Mouse (Mus musculus) liver, embryonic 14.5 days (tissue): ENCODE data around the gene Cap2. TPM values are rescaled to one million over a fixed set of nuclear protein-coding genes. Genes with fewer than 3 reads are reported as not detected.

Source experiments
- ATAC-seq: fragments of 200-750 bp; cut with Nextera tagmentation; 2 replicates; pipeline ENCODE4 v1.8.0; 2017; ENCODE audit warnings: moderate number of reproducible peaks, mild to moderate bottlenecking, moderate library complexity; ENCODE audit not compliant: insufficient read depth
- DNase-seq, 3 experiments: peaks; one replicate each; pipeline ENCODE4 v3.0.0-alpha.2; 2012 to 2013; ENCODE audit warnings: low read depth in 3 of 3, low spot score in 3 of 3
- H3K27ac ChIP-seq: fragments of 300-500 bp; sonication (generic); 2 replicates; pipeline ENCODE4 v1.5.1; 2014; ENCODE audit warnings: moderate library complexity, mild to moderate bottlenecking, control low read depth, inconsistent platforms
- H3K27me3 ChIP-seq: fragments of 300-500 bp; sonication (generic); 2 replicates; pipeline ENCODE4 v1.6.1; 2014; ENCODE audit warnings: mild to moderate bottlenecking, low read length, moderate library complexity; ENCODE audit not compliant: control insufficient read depth, insufficient read depth
- H3K36me3 ChIP-seq: fragments of 300-500 bp; sonication (generic); replicated peaks from 2 replicates; pipeline ENCODE4 v1.6.1; 2014; ENCODE audit warnings: low read depth; ENCODE audit not compliant: control insufficient read depth, insufficient read depth
- H3K4me1 ChIP-seq, 2 experiments: fragments of 200-500 bp in 1 of 2; fragments of 300-500 bp in 1 of 2; sonication (generic) in 1 of 2; replicated peaks; 2 replicates each; pipeline ENCODE4 v1.6.1; 2012 to 2014; ENCODE audit warnings: antibody characterized with exemption in 1 of 2, inconsistent platforms in 1 of 2, low read length in 1 of 2; ENCODE audit not compliant: control insufficient read depth in 2 of 2, insufficient read depth in 2 of 2
- H3K4me2 ChIP-seq: fragments of 300-500 bp; sonication (generic); 2 replicates; pipeline ENCODE4 v1.6.1; 2014; ENCODE audit warnings: low read depth, mild to moderate bottlenecking, control low read depth, moderate library complexity
- H3K4me3 ChIP-seq, 2 experiments: fragments of 200-500 bp in 1 of 2; fragments of 300-500 bp in 1 of 2; sonication (generic) in 1 of 2; 2 replicates each; pipeline ENCODE4 v1.5.1; 2012 to 2014; ENCODE audit warnings: low read depth in 2 of 2, low read length in 2 of 2, mild to moderate bottlenecking in 2 of 2, control low read depth in 1 of 2, inconsistent platforms in 1 of 2, moderate library complexity in 1 of 2; ENCODE audit not compliant: insufficient read depth in 1 of 2
- H3K9ac ChIP-seq: fragments of 300-500 bp; sonication (generic); replicated peaks from 2 replicates; pipeline ENCODE4 v1.6.1; 2014; ENCODE audit warnings: mild to moderate bottlenecking, control low read depth, moderate library complexity
- H3K9me3 ChIP-seq: fragments of 300-500 bp; sonication (generic); 2 replicates; pipeline ENCODE4 v1.6.1; 2016; ENCODE audit warnings: low read length, mixed read lengths; ENCODE audit not compliant: control insufficient read depth
- CTCF ChIP-seq: IDR thresholded peaks from 2 replicates; pipeline ENCODE4 v1.5.1; 2016; ENCODE audit warnings: antibody characterized with exemption, low read depth, control low read depth
- EP300 ChIP-seq: IDR thresholded peaks from 2 replicates; pipeline ENCODE4 v1.6.1; 2016; ENCODE audit warnings: antibody characterized with exemption, low read depth
- WGBS: fragments of 180-500 bp; shearing (Covaris S2); extraction: QIAGEN DNeasy Blood & Tissue Kit; methylation state at CpG from one replicate; pipeline ENCODE4 v1.1.7; 2014; ENCODE audit not compliant: insufficient replicate concordance; 5-methylcytosine and 5-hydroxymethylcytosine counted together
- polyA plus RNA-seq, 2 experiments: library from polyadenylated mRNA; depleted of rRNA in 1 of 2; stranded (reverse) in 1 of 2; unstranded in 1 of 2; fragments of >200 nt; fragmentation: Nextera tagmentation in 1 of 2; extraction: Ambion mirVana in 1 of 2; gene quantifications; 2 replicates each; pipeline versions ENCODE4 v1.2.1 to v1.2.3; 2012 to 2014

Cap2 gene
- polyA plus RNA-seq, 2 experiments: 0.55 TPM

DNA sequence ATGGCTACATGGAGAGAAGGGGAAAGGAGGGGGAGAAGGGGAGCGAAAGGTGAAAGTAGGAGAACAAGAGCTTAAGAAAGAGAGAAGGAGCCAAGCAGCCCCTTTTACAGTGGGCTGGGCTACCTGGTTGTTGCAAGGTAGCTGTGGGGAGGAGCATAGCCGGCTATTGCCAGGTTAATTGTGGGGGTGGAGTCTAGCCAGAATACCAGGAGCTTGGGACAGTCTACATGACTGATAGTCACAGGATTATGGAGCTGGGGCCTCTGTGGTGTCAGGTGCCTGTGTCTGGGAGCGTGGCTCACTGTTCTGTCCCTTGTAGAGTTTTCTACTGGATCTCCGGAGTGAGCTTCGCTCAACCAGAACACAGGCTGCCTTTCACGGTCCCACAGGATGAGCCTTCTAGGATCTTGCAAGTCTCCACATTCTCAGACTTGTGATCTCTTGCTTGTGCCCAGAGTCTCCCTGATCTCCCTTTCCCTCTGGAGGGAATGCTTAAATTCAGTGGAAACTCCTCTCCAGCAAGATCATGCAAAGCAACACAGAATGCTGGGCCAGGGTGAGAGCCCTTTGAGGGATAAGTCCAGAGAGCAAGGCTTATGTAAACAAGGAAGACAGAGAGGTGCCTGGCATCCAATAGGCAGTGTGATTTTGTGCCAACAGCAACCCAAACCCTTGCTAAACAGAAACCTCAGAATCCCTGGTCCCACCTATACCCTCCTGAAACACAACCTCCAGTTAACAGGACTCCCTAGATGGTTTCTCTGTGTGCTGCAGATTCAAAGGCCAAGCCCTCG is 119.5 kb downstream of the Cap2 start:
- Histone ChIP-seq H3K27me3 (no peaks in the 10 kb centered on the region), H3K27ac (no peak overlapping the region), H3K9me3 (no peaks in the 10 kb centered on the region), H3K36me3 (no peaks in the 10 kb centered on the region), H3K9ac (no peak overlapping the region), H3K4me3 (no peak overlapping the region), H3K4me2 (no peak overlapping the region), H3K4me1 (peaks cover 0 to 3% of the 10 kb centered on the region in 2 experiments; a peak in 2 of 4 replicates)
- TF ChIP-seq CTCF: no peak
- TF ChIP-seq EP300: no peak
- 62% methylated on average over 7 of the region's 7 CpGs for WGBS
- no peak for ATAC-seq
- DNase-seq: no peak

DNA sequence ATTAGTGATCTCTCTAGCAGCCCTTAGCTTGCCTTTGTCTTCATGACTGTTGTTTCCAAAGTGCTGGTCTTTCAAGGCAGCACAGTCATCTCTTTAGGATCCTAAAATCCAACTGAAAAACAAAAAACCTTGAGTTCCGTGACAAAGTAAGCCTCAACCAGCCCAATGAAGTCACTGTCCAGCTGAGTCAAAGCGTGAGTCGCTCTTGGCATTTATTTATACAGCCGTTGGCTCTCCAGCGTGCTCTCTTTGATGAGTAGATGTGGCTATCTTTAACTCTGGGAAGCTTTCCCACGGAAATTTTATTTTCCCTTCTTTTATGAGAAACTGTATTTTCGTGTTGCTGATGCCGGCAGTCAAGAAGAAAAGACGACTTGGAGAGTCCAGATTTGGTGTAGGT is 125.0 kb downstream of the Cap2 start:
- TF ChIP-seq CTCF (no peak), EP300 (no peak)
- no peak overlapping the region for H3K4me2 ChIP-seq
- ATAC-seq (no peak), DNase-seq (no peak)
- WGBS: 75% methylated on average over 9 of the region's 9 CpGs
- no peaks in the 10 kb centered on the region for H3K27me3 ChIP-seq
- no peak overlapping the region for H3K27ac ChIP-seq
- no peak overlapping the region for H3K4me3 ChIP-seq
- H3K9ac ChIP-seq: no peak overlapping the region
- H3K9me3 ChIP-seq: no peaks in the 10 kb centered on the region
- no peaks in the 10 kb centered on the region for H3K4me1 ChIP-seq
- no peaks in the 10 kb centered on the region for H3K36me3 ChIP-seq

DNA sequence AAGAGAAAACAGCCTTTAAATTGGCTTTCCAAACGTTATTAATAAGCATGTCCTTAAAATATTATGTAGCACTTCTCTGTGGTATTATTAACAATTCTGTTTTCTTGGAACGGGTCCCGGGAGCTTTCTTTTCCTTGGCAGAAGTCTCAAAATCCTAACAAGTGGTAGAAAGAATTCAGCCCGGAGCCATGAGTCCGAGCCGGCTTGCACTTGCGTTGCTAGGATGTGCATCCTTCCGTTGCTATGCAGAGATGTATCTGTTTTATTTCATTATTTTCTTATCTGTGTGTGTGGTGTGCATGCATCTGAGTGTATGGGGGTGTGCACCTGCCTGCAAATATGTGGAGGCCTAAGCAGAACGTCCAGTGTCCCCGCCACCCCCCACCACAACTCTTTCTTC is 126.2 kb downstream of the Cap2 start:
- Histone ChIP-seq H3K4me2 (no peak overlapping the region), H3K27me3 (no peaks in the 10 kb centered on the region), H3K9ac (no peak overlapping the region), H3K36me3 (no peaks in the 10 kb centered on the region), H3K27ac (no peak overlapping the region), H3K4me3 (no peak overlapping the region), H3K9me3 (no peaks in the 10 kb centered on the region), H3K4me1 (0 out of 4 replicates have a peak, but pooled peaks cover 0 to 2% of the 10 kb centered on the region in 2 experiments)
- ATAC-seq: no peak
- no peak for DNase-seq
- TF ChIP-seq EP300 (no peak), CTCF (no peak)
- 75% methylated on average over 10 of the region's 10 CpGs for WGBS

DNA sequence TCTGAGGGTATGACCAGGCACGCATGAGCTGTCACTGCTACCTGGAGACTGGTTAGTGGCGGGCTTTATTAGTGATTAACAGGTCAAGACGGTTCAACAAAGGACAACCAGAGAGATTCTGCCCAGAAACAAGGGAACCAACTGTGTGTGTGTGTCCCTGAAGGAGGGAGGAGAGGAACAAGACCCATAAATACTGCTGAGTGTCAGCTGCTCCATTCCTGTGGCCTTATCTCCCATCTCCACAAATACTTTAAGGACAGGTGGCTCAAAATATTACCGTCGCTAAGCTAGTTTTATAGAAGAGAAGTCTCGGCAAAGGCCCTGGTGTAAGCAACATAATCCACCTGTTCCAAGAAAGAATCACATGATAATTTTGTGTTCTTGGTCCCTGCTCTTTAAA is 127.7 kb downstream of the Cap2 start:
- Histone ChIP-seq H3K4me2 (no peak overlapping the region), H3K4me1 (0 out of 4 replicates have a peak, but pooled peaks cover 0 to 3% of the 10 kb centered on the region in 2 experiments), H3K27ac (no peak overlapping the region), H3K4me3 (no peak overlapping the region), H3K9ac (no peak overlapping the region), H3K9me3 (no peaks in the 10 kb centered on the region), H3K27me3 (no peaks in the 10 kb centered on the region), H3K36me3 (no peaks in the 10 kb centered on the region)
- WGBS: 52% methylated on average over 6 of the region's 6 CpGs
- ATAC-seq (no peak), DNase-seq (no peak)
- no peak for TF ChIP-seq CTCF
- no peak for TF ChIP-seq EP300

DNA sequence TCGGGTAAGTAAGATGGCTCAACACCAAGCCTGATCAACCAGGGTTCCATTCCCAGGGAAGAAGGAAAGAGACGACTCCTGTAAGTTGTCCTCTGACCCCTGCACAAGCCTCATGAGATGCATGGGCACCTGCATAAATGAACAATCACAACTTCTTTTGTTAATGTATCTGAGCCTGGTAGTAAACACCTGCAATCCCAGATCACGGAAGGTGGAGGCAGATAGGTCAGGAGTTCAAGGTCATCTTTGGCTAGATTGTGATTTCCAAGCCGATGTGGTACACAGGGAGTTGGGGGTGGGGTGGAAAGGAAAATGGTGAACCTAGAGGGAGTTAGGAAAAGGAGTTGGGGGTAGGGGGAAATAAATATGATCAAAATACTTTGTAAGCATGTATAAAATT is 131.1 kb downstream of the Cap2 start:
- TF ChIP-seq CTCF: no peak
- no peak for TF ChIP-seq EP300
- WGBS: 48% methylated on average over 4 of the region's 4 CpGs
- Histone ChIP-seq H3K9me3 (no peaks in the 10 kb centered on the region), H3K9ac (no peak overlapping the region), H3K4me3 (no peak overlapping the region), H3K27ac (no peak overlapping the region), H3K4me1 (0 out of 4 replicates have a peak, but pooled peaks cover 0 to 3% of the 10 kb centered on the region in 2 experiments), H3K36me3 (no peaks in the 10 kb centered on the region), H3K4me2 (no peak overlapping the region), H3K27me3 (no peaks in the 10 kb centered on the region)
- no peak for ATAC-seq
- DNase-seq: no peak
